Mouse (Mus musculus) megakaryocyte progenitor cell, adult 5-6 weeks (primary cell): Measurements from ENCODE around the gene Trim65. TPM values are rescaled to one million over a fixed set of nuclear protein-coding genes. Genes with fewer than 3 reads are reported as not detected.
"Not testable (repeated sequence)": the region's sequence is repeated elsewhere in the genome, so short reads cannot be mapped to it uniquely, and the experiment has no call there.

ENCODE experiments used
- ATAC-seq: replicated peaks from 2 replicates; pipeline ENCODE4 v1.8.0; 2016; ENCODE audit warnings: mild to moderate bottlenecking, moderate TSS enrichment, inconsistent platforms; ENCODE audit not compliant: poor library complexity
- total RNA-seq, 2 experiments: library from RNA; stranded (forward) in 1 of 2; stranded (reverse) in 1 of 2; fragments of 157-497, 149-512 nt in 1 of 2; fragments of 200-1000 nt in 1 of 2; gene quantifications; 2 replicates each; pipeline versions ENCODE4 v1.2.3 to v1.2.4; 2015 to 2017

The Trim65 gene
- total RNA-seq, 2 experiments from 2014 or later = 6.2 to 16.2 TPM

- peak; percentile 67 for ATAC-seq
Measured at GRCm38 (mm10) chr11:116093771-116094565, 37.0 kb downstream of the Trim65 start.

GRCm38 (mm10) chr11:116092959-116093358 lies 38.0 kb downstream of the Trim65 start:
- not testable (repeated sequence) for ATAC-seq

- no peak for ATAC-seq
Measured at GRCm38 (mm10) chr11:116091591-116091990, 39.3 kb downstream of the Trim65 start.

GRCm38 (mm10) chr11:116089545-116089944 lies 41.4 kb downstream of the Trim65 start:
- ATAC-seq = no peak

GRCm38 (mm10) chr11:116088741-116089394 lies 42.1 kb downstream of the Trim65 start:
- peak; percentile 9; the same call in 1 of the 2 replicates for ATAC-seq

- ATAC-seq = no peak
Measured at GRCm38 (mm10) chr11:116088188-116088587, 42.7 kb downstream of the Trim65 start.

GRCm38 (mm10) chr11:116087194-116088130 lies 43.5 kb downstream of the Trim65 start:
- peak; percentile 58 for ATAC-seq

GRCm38 (mm10) chr11:116086258-116087193 lies 44.4 kb downstream of the Trim65 start, which contains the start of gene Wbp2:
Wbp2 (minus strand) TSS chr11:116086995.
- peak; percentile 87 for ATAC-seq

GRCm38 (mm10) chr11:116084166-116084565 lies 46.8 kb downstream of the Trim65 start:
- ATAC-seq = peak; percentile 8; the same call in 1 of the 2 replicates

GRCm38 (mm10) chr11:116083096-116083672 lies 47.7 kb downstream of the Trim65 start:
- no peak for ATAC-seq

GRCm38 (mm10) chr11:116081081-116081480 lies 49.8 kb downstream of the Trim65 start:
- ATAC-seq = no peak

GRCm38 (mm10) chr11:116079511-116079910 lies 51.4 kb downstream of the Trim65 start:
- ATAC-seq = no peak

GRCm38 (mm10) chr11:116078676-116079320 lies 52.1 kb downstream of the Trim65 start:
- no peak for ATAC-seq

- ATAC-seq = peak; percentile 47
Measured at GRCm38 (mm10) chr11:116078221-116078620, 52.7 kb downstream of the Trim65 start.

GRCm38 (mm10) chr11:116077446-116078204 lies 53.3 kb downstream of the Trim65 start, which contains the start of gene Unc13d:
Unc13d (minus strand) TSS chr11:116077961.
- peak; percentile 62 for ATAC-seq

- peak; percentile 45 for ATAC-seq
Measured at GRCm38 (mm10) chr11:116076836-116077235, 54.1 kb downstream of the Trim65 start.

GRCm38 (mm10) chr11:116076266-116076540 lies 54.7 kb downstream of the Trim65 start:
- ATAC-seq = no peak

- peak; percentile 37 for ATAC-seq
Measured at GRCm38 (mm10) chr11:116075539-116076265, 55.2 kb downstream of the Trim65 start.
